In genomic region chr9:64482126-64482525, GRCm38 (mm10) we compare ENCODE assay signal across 17 mouse cellular contexts.
"Had no signal": no experiment of that assay in that cellular context is flagged by ENCODE, and none has a peak within 500 bp of the region (broad histone marks: within the 10 kb centered on the region; RNA-seq: fewer than 3 reads in every experiment).

No protein-coding gene starts in this region.

- DNase-seq: kidney, postnatal 25 days; layer of hippocampus, adult 9-11 months; liver, embryonic 13.5 days; lung, adult 2 months; lung, postnatal 14 days; lung, postnatal 4 days; right cerebral cortex, adult 18-20 months; right cerebral cortex, postnatal 14 days; spleen, adult 18-20 months; thymus, postnatal 25 days had no signal

- H3K4me3 ChIP-seq: layer of hippocampus, adult 2 months; liver, embryonic 13.5 days; midbrain, embryonic 12.5 days; midbrain, embryonic 15.5 days; myocyte; neural tube, embryonic 13.5 days; stomach, embryonic 15.5 days had no signal

- H3K27ac ChIP-seq: kidney, postnatal 0 days; layer of hippocampus, adult 2 months; liver, embryonic 13.5 days; midbrain, embryonic 12.5 days; midbrain, embryonic 15.5 days; neural tube, embryonic 13.5 days; stomach, embryonic 15.5 days had no signal

- H3K4me2 ChIP-seq: liver, embryonic 13.5 days; midbrain, embryonic 12.5 days; midbrain, embryonic 15.5 days; neural tube, embryonic 13.5 days; stomach, embryonic 15.5 days had no signal

- H3K9ac ChIP-seq: liver, embryonic 13.5 days; midbrain, embryonic 12.5 days; midbrain, embryonic 15.5 days; neural tube, embryonic 13.5 days; stomach, embryonic 15.5 days had no signal

- H3K27me3 ChIP-seq: midbrain, embryonic 12.5 days; midbrain, embryonic 15.5 days; stomach, embryonic 15.5 days had no signal

- H3K4me1 ChIP-seq: midbrain, embryonic 12.5 days; midbrain, embryonic 15.5 days; neural tube, embryonic 13.5 days; stomach, embryonic 15.5 days had no signal

- H3K36me3 ChIP-seq: liver, embryonic 13.5 days; midbrain, embryonic 12.5 days; midbrain, embryonic 15.5 days; neural tube, embryonic 13.5 days; stomach, embryonic 15.5 days had no signal

- H3K9me3 ChIP-seq: liver, embryonic 13.5 days; midbrain, embryonic 12.5 days; midbrain, embryonic 15.5 days; neural tube, embryonic 13.5 days; stomach, embryonic 15.5 days had no signal

- ATAC-seq: midbrain, embryonic 15.5 days had no signal
